Mouse (Mus musculus) hindbrain, embryonic 12.5 days (tissue): ENCODE measurements at regions not wholly inside any gene's neighbourhood (a gene's known extent, or its start where the extent isn't known, plus 50 kb on each side); places are given as distances from the start of the nearest gene placed in this dataset.

Experiments used
- ATAC-seq: fragments of 200-750 bp; cut with Nextera tagmentation; 2 replicates; pipeline ENCODE4 v1.8.0; 2017; ENCODE audit warnings: moderate TSS enrichment; ENCODE audit not compliant: low FRiP score
- H3K27ac ChIP-seq: fragments of 300-500 bp; sonication (generic); 2 replicates; pipeline ENCODE4 v1.5.1; 2016; ENCODE audit warnings: mild to moderate bottlenecking
- H3K27me3 ChIP-seq: fragments of 300-500 bp; sonication (generic); 2 replicates; pipeline ENCODE4 v1.6.1; 2016; ENCODE audit warnings: mild to moderate bottlenecking
- H3K36me3 ChIP-seq: fragments of 300-500 bp; sonication (generic); 2 replicates; pipeline ENCODE4 v1.6.1; 2016; ENCODE audit warnings: mild to moderate bottlenecking
- H3K4me1 ChIP-seq: fragments of 300-500 bp; sonication (generic); 2 replicates; pipeline ENCODE4 v1.6.1; 2016
- H3K4me2 ChIP-seq: fragments of 300-500 bp; sonication (generic); replicated peaks from 2 replicates; pipeline ENCODE4 v1.6.1; 2016; ENCODE audit warnings: mild to moderate bottlenecking
- H3K4me3 ChIP-seq: fragments of 300-500 bp; sonication (generic); 2 replicates; pipeline ENCODE4 v1.5.1; 2016; ENCODE audit warnings: mild to moderate bottlenecking
- H3K9ac ChIP-seq: fragments of 300-500 bp; sonication (generic); 2 replicates; pipeline ENCODE4 v1.6.1; 2016; ENCODE audit warnings: mild to moderate bottlenecking, moderate library complexity
- H3K9me3 ChIP-seq: fragments of 300-500 bp; sonication (generic); replicated peaks from 2 replicates; pipeline ENCODE4 v1.6.1; 2016; ENCODE audit warnings: mild to moderate bottlenecking
- WGBS: fragments of 180-500 bp; shearing (Covaris S2); methylation state at CpG from one replicate; pipeline ENCODE4 v1.1.7; 2016; 5-methylcytosine and 5-hydroxymethylcytosine counted together

GRCm38 (mm10) chr13:97311340-97311739 lies 70.4 kb downstream of the Enc1 start:
- H3K4me3 ChIP-seq: no peak overlapping the region
- H3K9me3 ChIP-seq: no peaks in the 10 kb centered on the region
- peaks cover 32% of the 10 kb centered on the region for H3K4me1 ChIP-seq
- no peak overlapping the region for H3K27ac ChIP-seq
- no peak overlapping the region for H3K4me2 ChIP-seq
- 6% methylated on average over 4 of the region's 4 CpGs for WGBS
- no peak for ATAC-seq
- no peaks in the 10 kb centered on the region for H3K36me3 ChIP-seq
- no peak overlapping the region for H3K9ac ChIP-seq
- no peaks in the 10 kb centered on the region for H3K27me3 ChIP-seq

GRCm38 (mm10) chr13:97310855-97311189 lies 69.9 kb downstream of the Enc1 start:
- ATAC-seq: no peak
- H3K36me3 ChIP-seq: no peaks in the 10 kb centered on the region
- no peak overlapping the region for H3K4me2 ChIP-seq
- no peak overlapping the region for H3K9ac ChIP-seq
- no peak overlapping the region for H3K27ac ChIP-seq
- WGBS: 24% methylated on average over 3 of the region's 3 CpGs
- no peak overlapping the region for H3K4me3 ChIP-seq
- no peaks in the 10 kb centered on the region for H3K9me3 ChIP-seq
- H3K27me3 ChIP-seq: no peaks in the 10 kb centered on the region
- peaks cover 30% of the 10 kb centered on the region for H3K4me1 ChIP-seq

DNA sequence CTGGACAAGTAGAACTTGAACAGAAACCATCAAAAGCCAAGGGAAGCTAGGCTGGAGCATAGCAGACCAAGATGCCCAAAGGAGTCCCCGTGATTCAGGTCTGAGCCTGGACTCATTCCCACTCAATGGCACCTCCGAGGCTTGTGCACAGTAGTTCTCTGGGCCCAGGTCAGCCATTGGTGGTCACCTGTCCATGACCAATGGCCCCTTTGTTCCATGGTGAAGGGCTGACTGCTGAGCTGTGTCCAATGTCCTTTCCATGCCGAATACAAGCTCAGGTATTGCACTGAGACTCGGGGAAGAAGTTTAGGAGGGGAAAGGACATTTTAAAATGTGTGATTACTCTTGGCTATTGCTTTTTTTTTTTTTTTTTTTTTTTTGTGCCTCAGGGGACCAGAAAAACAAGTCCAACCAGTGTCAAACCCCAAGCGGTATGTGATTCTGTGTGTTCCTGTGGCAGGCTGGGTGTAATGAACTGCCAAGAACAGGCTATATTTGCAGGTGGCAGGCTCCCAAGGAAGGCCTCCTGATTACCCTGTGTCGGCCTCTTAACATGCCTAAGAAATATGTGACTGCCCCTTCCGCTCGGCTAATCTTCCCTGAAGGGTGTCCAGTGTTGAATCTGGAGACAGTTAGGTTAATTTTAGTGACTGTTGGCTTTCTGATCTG lies 69.4 kb downstream of the Enc1 start:
- H3K36me3 ChIP-seq: no peaks in the 10 kb centered on the region
- no peak overlapping the region for H3K27ac ChIP-seq
- ATAC-seq: no peak
- H3K4me2 ChIP-seq: no peak overlapping the region
- H3K9ac ChIP-seq: no peak overlapping the region
- WGBS: 29% methylated on average over 8 of the region's 8 CpGs
- H3K4me3 ChIP-seq: no peak overlapping the region
- no peaks in the 10 kb centered on the region for H3K27me3 ChIP-seq
- peaks cover 30% of the 10 kb centered on the region for H3K4me1 ChIP-seq
- no peaks in the 10 kb centered on the region for H3K9me3 ChIP-seq

DNA sequence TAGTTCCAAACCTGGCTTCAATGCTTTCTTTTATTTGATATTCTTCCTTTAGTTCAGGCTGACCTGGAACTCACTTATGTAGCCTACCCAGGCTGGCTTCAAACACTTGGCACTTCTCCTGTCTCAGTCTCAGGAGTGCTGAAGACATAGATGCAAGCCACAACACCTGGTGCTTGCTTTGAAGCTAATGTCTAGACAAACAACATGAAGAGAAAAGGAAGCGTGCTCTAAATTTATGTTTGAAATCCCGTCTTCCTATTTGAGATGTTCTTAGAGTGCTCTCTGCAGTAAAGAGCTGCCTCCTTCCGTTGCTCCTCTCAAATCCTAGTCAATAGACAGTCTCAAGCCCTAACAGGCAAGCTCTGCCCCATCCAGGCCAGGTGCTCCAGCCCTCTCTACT lies 68.5 kb downstream of the Enc1 start:
- peaks cover 30% of the 10 kb centered on the region for H3K4me1 ChIP-seq
- no peak for ATAC-seq
- no peak overlapping the region for H3K4me2 ChIP-seq
- no peaks in the 10 kb centered on the region for H3K27me3 ChIP-seq
- H3K9me3 ChIP-seq: no peaks in the 10 kb centered on the region
- no peak overlapping the region for H3K4me3 ChIP-seq
- H3K27ac ChIP-seq: no peak overlapping the region
- 88% methylated on average over 3 of the region's 3 CpGs for WGBS
- no peaks in the 10 kb centered on the region for H3K36me3 ChIP-seq
- H3K9ac ChIP-seq: no peak overlapping the region

DNA sequence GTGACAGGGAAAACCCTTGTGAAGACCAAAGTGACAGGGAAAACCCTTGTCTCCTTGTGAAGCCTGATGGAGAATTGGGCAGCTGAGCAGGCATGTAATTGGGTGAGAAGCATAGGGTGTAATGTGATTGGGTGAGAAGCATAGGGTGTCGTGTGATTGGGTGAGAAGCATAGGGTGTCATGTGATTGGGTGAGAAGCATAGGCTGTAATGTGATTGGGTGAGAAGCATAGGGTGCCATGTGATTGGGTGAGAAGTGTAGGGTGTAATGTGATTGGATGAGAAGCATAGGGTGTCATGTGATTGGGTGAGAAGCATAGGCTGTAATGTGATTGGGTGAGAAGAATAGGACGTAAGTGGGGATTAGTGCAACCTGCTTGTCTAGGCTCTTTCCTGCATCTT lies 67.5 kb downstream of the Enc1 start:
- Histone ChIP-seq H3K9me3 (no peaks in the 10 kb centered on the region), H3K27ac (no peak overlapping the region), H3K4me3 (no peak overlapping the region), H3K27me3 (no peaks in the 10 kb centered on the region), H3K36me3 (no peaks in the 10 kb centered on the region), H3K4me2 (no peak overlapping the region), H3K4me1 (peaks cover 29% of the 10 kb centered on the region), H3K9ac (no peak overlapping the region)
- no peak for ATAC-seq
- WGBS: 95% methylated on average over 2 of the region's 2 CpGs
